Mouse (Mus musculus): Measurements from ENCODE around the gene Sag.

Gene Sag

GRCm38 (mm10) chr1:87803576-87803975 is at the start of gene Sag:
Gene Sag (plus strand): TSS chr1:87803680.
- no peak for DNase-seq (ENCODE audit: low spot score in 2 of 2)

GRCm38 (mm10) chr1:87755641-87756470 is 47.6 kb upstream of the Sag start, which contains the start of gene Atg16l1:
Gene Atg16l1 (plus strand): TSS chr1:87755870.
- peak; percentile 83 to 91 for DNase-seq (ENCODE audit: low spot score in 2 of 2)

DNA sequence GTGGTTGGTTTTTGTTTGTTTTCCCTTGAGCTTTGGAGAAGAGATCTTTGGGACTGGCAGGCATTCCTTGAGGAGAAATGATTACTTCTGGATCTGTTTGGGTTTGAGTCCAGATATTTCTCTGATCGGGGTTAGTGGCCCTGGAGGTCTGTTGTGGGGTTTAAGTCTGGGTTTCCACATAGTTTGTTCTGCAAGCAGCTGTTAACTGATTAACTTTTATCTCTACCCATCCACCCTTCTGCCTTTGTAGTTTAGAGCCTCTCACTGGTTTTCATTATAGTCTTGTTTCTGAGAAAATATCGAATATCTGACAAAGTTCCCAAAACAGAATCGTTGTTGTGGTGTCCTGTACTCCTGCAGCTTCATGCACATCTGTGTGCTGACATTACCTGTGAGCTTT is 39.7 kb upstream of the Sag start:
- DNase-seq (ENCODE audit: low spot score in 2 of 2), result no peak

- DNase-seq (ENCODE audit: low spot score in 2 of 2), result no peak
These were observed 37.7 kb upstream of the Sag start for GRCm38 (mm10) chr1:87765741-87766140.

DNA sequence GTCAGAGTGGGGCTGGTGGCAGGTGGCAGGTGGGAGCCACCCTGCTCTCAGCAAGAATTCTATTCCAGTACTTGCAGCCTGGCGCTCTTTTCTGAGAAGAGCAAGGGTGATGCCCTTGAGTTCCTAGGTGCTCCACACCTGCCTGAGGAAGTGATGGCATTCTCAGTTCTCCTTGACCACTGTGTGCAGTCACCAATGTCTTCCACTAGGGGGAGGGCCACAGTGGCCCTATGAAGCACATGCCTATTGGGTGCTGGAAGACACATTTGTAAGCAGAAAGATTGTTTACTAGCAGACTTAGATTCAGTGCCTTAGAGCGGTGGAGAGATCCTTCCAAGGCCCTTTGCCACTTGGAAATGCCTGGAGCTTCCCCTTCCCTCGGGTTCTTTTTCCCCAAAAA is 37.2 kb upstream of the Sag start:
- peak; percentile 17 to 36 for DNase-seq (ENCODE audit: low spot score in 2 of 2)

GRCm38 (mm10) chr1:87769263-87769662 is 34.2 kb upstream of the Sag start:
- no peak for DNase-seq (ENCODE audit: low spot score in 2 of 2)

DNA sequence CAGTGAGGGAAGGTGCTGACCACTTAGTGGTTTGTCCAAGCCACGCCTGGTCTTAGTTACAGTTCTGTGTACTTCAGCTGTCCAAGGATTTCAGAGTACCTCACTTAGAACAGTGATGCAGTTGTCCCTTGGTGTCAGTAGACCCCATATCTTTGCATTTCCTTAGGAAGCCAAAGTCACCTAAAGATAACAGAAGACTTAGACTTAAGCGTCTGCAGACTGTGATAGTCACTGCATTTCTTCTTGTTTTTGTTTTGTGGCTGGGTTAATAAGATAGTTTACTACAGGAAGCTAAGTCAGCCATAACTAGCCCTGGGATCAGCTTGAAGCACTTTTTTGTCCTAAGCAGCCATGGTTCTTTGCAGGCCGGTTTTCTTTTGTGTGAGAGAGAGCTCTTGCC is 33.0 kb upstream of the Sag start:
- no peak for DNase-seq (ENCODE audit: low spot score in 2 of 2)

DNA sequence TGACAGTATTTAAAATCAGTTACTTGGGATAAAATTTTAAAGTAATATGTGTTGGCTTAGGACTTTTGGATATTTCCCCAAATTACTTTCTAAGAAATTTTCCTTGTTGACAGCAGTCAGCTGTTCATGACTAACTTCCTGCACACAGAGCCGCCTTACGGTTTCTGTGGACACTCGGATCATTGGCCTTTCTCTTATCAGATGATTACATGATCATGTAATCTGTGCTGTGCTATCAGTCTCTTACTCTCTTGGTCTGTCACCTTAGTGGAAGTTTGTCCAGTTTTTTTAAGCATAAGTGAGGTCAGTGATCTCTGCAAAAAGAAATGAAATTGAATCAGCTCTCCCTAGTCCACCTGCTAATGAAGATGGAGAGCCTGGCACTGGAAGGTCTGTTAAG is 31.8 kb upstream of the Sag start:
- DNase-seq (ENCODE audit: low spot score in 2 of 2), result no peak

DNA sequence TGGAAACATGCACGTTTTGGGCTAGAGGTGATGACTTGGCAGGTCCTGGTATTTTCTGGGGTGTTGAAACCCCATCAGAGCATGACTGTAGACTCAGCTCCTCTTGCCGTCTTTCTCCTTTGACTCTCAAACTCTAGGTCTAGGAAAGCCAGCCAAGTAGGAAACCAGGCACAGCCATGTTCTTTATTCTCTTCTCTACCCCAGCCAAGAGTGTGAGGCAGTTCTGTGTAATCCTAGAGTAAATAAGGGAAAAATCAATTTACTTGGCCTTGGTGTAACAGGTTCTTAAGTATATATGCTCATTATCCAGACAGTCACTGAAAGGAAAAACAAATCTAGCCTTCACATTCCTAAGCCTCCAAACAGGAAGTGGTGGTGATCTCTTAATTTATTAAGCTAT is 30.1 kb upstream of the Sag start:
- no peak for DNase-seq (ENCODE audit: low spot score in 2 of 2)

GRCm38 (mm10) chr1:87774845-87775244 is 28.6 kb upstream of the Sag start:
- DNase-seq (ENCODE audit: low spot score in 2 of 2), result no peak

DNA sequence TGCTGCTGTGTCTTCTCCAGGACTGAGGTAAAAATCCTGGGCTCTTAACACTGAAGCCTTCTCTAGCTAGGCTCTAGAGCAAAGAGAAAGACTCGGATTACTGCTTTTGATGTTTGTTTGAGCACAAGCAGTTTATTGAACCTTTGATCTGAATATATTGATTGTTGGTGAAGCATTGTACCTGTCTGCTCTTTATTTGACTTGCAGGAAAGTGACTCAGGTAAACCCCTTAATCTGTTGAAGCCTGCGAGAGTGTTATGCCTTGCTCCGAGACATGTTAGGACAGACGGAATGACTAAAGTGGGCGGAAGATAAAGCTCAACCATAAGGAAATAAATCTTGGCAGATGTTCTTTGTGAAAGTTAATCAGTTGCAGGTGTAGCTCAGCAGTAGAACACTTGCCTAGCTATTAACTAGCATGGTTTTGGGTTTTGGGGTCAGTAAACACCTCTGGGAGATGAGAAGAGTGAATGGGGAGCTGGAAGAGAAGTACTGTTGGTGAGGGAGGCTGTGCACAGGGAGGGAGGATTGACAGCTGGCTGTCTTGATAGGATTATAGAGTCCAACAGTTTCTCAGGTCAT is 24.2 kb upstream of the Sag start:
- no peak for DNase-seq (ENCODE audit: low spot score in 2 of 2)

DNA sequence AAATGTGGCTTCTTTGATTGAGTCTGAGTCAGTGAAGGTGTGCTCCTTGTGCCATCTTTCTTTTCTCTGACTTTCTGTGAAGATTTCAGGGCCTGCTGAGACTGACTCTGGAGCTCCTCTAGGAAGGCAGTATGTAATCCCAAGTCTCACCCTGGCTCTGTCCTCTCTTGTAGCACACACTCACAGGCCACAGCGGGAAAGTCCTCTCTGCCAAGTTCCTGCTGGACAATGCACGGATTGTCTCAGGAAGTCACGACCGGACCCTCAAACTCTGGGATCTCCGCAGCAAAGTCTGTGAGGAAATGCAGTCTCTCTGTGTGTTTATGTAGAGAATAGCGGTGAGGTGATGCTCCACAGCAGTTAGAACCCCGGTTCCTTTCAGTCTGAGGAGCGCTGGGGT is 17.8 kb upstream of the Sag start:
- DNase-seq (ENCODE audit: low spot score in 2 of 2), result no peak

- DNase-seq (ENCODE audit: low spot score in 2 of 2), result no peak
These were observed 17.2 kb upstream of the Sag start for GRCm38 (mm10) chr1:87786251-87786650.

DNA sequence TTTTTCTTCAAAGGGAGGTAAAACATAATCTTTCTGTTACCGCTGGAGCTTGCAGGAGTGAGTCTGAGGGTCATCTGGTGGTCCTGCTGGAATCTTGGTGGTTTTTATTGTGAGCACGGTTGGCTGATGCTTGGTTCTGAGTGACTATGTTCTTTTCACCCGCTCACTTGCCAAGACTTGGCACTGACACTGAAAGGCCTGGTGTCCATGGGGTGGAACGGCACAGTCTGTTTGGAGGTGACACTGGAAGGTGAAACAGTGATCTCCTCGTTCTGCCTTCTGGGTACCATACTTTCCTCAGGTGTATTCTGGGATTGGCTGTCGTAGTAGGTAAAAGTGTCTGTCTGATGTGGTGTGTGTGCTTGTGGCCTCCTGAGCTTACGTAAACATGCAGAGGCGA is 13.8 kb upstream of the Sag start:
- no peak for DNase-seq (ENCODE audit: low spot score in 2 of 2)

- DNase-seq (ENCODE audit: low spot score in 2 of 2), result no peak
These were observed 10.9 kb upstream of the Sag start for GRCm38 (mm10) chr1:87792438-87793137.

- no peak for DNase-seq (ENCODE audit: low spot score in 2 of 2)
These were observed 10.4 kb upstream of the Sag start for GRCm38 (mm10) chr1:87793138-87793449.

GRCm38 (mm10) chr1:87797702-87798101 is 5.8 kb upstream of the Sag start:
- no peak for DNase-seq (ENCODE audit: low spot score in 2 of 2)

GRCm38 (mm10) chr1:87798306-87798705 is 5.2 kb upstream of the Sag start:
- no peak for DNase-seq (ENCODE audit: low spot score in 2 of 2)

DNA sequence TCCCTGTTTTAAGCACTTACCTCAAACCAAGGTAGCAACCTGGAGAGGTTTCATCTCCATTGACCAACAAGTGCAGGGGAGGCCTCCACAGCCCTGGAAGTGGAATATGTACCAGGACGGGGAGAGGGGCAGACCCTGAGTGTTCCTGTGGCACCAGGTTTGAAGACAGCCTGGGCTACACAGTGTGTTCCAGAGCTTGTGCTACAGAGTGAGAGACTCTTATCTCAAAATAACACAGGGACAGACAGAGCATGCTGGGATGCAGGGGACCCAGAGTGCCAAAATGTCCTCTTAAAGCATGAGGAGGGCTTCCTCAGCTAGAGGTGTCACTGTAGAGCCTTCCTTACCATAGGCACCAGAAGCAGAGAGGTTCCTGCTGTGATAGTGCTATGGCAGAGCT is 4.3 kb downstream of the Sag start:
- DNase-seq (ENCODE audit: low spot score in 2 of 2), result no peak

DNA sequence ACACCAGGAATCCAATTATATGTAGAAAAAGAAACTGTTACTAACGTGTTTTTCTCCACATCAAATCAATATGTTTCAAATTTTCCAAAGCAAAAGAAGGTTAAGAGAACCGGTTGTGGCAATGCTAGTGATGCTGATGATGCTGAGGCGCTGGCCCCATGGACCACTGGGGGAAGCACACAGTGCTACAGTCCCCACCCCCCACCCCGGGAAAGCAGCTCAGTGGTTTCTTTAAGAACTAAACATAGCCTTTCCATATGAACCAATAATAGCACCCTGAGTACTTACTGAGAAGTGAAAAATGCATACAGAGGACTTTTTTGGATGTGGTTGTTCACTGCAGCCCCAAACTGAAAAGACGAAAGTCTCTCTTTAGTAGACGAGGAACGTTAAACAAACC is 7.9 kb downstream of the Sag start:
- DNase-seq (ENCODE audit: low spot score in 2 of 2), result no peak

GRCm38 (mm10) chr1:87812061-87812460 is 8.6 kb downstream of the Sag start:
- DNase-seq (ENCODE audit: low spot score in 2 of 2), result no peak

GRCm38 (mm10) chr1:87813155-87813554 is 9.7 kb downstream of the Sag start:
- no peak for DNase-seq (ENCODE audit: low spot score in 2 of 2)

DNA sequence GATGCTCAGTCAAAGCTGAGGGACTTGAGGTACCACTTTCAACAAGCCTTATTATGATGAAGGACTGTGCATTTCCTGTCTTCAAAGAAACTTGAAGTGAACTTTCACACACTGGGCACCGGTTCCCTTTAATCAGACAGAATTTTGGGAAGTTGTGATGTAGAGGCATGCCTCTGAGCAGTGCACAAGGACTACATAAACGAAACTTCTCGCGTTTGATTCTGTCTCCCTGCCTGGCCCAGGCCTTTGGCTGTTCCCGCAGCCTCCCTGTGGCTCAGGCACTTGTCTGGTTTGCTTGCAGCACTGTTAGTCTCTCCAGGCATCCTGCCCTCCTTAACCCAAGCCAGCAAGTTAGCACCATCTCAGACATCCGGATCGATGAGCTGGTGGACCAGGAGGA is 10.2 kb downstream of the Sag start:
- DNase-seq (ENCODE audit: low spot score in 2 of 2), result no peak

Measured in spleen, postnatal 14 days (tissue).